Mouse (Mus musculus) heart, embryonic 16.5 days (tissue): ENCODE measurements around the gene Kcnq1. TPM values are rescaled to one million over a fixed set of nuclear protein-coding genes. Genes with fewer than 3 reads are reported as not detected.

Source experiments
- ATAC-seq: fragments of 200-750 bp; cut with Nextera tagmentation; replicated peaks from 2 replicates; pipeline ENCODE4 v1.8.0; 2017; ENCODE audit warnings: moderate number of reproducible peaks; ENCODE audit not compliant: insufficient read depth, low FRiP score; ENCODE audit errors: extremely low read depth
- H3K27ac ChIP-seq: fragments of 300-500 bp; sonication (generic); 2 replicates; pipeline ENCODE4 v1.5.1; 2014; ENCODE audit warnings: mild to moderate bottlenecking, low read length, control low read depth, moderate library complexity
- H3K27me3 ChIP-seq: fragments of 300-500 bp; sonication (generic); 2 replicates; pipeline ENCODE4 v1.6.1; 2014; ENCODE audit warnings: low read length, mixed read lengths; ENCODE audit not compliant: control insufficient read depth, insufficient read depth
- H3K36me3 ChIP-seq: fragments of 300-500 bp; sonication (generic); 2 replicates; pipeline ENCODE4 v1.6.1; 2014; ENCODE audit not compliant: control insufficient read depth, insufficient read depth
- H3K4me1 ChIP-seq: fragments of 300-500 bp; sonication (generic); 2 replicates; pipeline ENCODE4 v1.6.1; 2014; ENCODE audit warnings: low read length, mixed read lengths; ENCODE audit not compliant: control insufficient read depth, insufficient read depth
- H3K4me2 ChIP-seq: fragments of 300-500 bp; sonication (generic); 2 replicates; pipeline ENCODE4 v1.6.1; 2014; ENCODE audit warnings: low read depth, mild to moderate bottlenecking, control low read depth, low read length
- H3K4me3 ChIP-seq: fragments of 300-500 bp; sonication (generic); 2 replicates; pipeline ENCODE4 v1.5.1; 2014; ENCODE audit warnings: mild to moderate bottlenecking, control low read depth, low read length
- H3K9ac ChIP-seq: fragments of 300-500 bp; sonication (generic); 2 replicates; pipeline ENCODE4 v1.6.1; 2014; ENCODE audit warnings: low read length, control low read depth
- H3K9me3 ChIP-seq: fragments of 300-500 bp; sonication (generic); replicated peaks from 2 replicates; pipeline ENCODE4 v1.6.1; 2016; ENCODE audit warnings: low read length; ENCODE audit not compliant: control insufficient read depth
- WGBS: fragments of 180-500 bp; shearing (Covaris S2); extraction: QIAGEN DNeasy Blood & Tissue Kit; methylation state at CpG from one replicate; pipeline ENCODE4 v1.1.7; 2014; 5-methylcytosine and 5-hydroxymethylcytosine counted together
- polyA plus RNA-seq: library from polyadenylated mRNA; unstranded; fragments of >200 nt; fragmentation: Nextera tagmentation; extraction: Ambion mirVana; gene quantifications from 2 replicates; pipeline ENCODE4 v1.2.1, GENCODE M21; 2015

Kcnq1 gene
- polyA plus RNA-seq, 1 experiment from 2014 or later: 34.9 TPM

DNA sequence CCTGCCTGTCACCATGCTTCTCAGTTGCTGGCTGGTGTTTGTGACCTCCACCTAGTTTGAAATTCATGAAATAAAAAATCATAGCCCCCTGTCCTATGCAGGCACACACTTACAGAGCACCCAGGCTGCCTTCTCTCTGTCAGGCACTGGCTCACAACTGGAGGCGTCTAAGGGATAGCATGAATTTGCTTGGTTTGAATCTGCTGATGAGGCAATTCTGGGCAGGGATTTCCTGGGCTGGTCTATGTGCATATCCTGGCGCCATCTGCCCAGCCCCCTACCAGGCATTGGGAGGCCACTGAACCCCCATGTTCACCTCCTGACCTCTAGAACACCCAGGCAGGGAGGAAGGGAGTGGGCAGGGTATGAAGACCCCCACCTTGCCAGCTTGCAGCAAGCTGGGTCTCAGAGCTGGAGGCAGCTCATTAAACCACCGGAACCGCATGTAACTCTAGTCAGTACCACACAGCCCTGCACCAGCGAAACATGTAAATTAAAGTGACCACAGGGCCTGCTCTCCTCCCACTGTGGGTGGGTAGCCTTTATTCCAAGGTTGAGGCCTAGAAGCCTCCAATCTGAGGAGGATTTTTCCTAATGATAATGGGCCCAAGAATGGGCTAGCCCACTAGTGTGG lies 66.9 kb downstream of the Kcnq1 start:
- H3K4me1 ChIP-seq: no peaks in the 10 kb centered on the region; the same call in 1 of the 2 replicates
- no peaks in the 10 kb centered on the region for H3K9me3 ChIP-seq
- no peaks in the 10 kb centered on the region for H3K27me3 ChIP-seq
- no peak overlapping the region for H3K9ac ChIP-seq
- 73% methylated on average over 5 of the region's 5 CpGs for WGBS
- H3K4me2 ChIP-seq: no peak overlapping the region
- ATAC-seq: no peak
- H3K36me3 ChIP-seq: no peaks in the 10 kb centered on the region
- H3K4me3 ChIP-seq: no peak overlapping the region
- H3K27ac ChIP-seq: no peak overlapping the region

GRCm38 (mm10) chr7:143174633-143175032 lies 68.5 kb downstream of the Kcnq1 start:
- Histone ChIP-seq H3K4me2 (no peak overlapping the region), H3K9ac (no peak overlapping the region)

DNA sequence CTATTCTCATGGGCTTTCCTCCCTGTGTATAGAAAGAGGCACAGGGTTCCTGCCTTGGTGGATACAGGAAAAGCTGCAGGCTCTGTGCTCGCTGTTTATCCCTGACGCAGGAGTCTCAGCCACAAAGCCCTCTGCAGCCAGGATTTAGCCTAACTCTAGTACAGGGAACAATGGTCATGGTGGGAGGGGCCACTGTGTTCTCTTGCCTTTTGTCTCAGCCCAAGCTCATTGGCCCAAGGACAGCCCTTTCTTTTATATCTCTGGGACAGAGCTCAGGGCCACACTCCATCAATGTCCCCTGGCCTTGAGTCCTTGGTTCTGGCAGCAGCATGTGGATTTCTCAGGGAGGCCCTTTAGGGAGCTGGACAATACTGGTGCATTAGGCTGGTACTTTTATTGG lies 72.7 kb downstream of the Kcnq1 start:
- no peak for ATAC-seq
- H3K27me3 ChIP-seq: no peaks in the 10 kb centered on the region
- H3K27ac ChIP-seq: 0 out of 2 replicates have a peak overlapping the region, but pooled peaks have one; percentile 12
- no peak overlapping the region for H3K4me2 ChIP-seq
- WGBS: 64% methylated on average over 2 of the region's 2 CpGs
- H3K36me3 ChIP-seq: peaks cover 4% of the 10 kb centered on the region; the same call in 1 of the 2 replicates
- H3K9ac ChIP-seq: no peak overlapping the region
- peaks cover 29% of the 10 kb centered on the region for H3K4me1 ChIP-seq
- H3K4me3 ChIP-seq: no peak overlapping the region
- H3K9me3 ChIP-seq: no peaks in the 10 kb centered on the region

More at GRCm38 (mm10) chr7:143174633-143175032, 68.5 kb downstream of the Kcnq1 start:
- Histone ChIP-seq H3K4me1 (peaks cover 4% of the 10 kb centered on the region; the same call in 1 of the 2 replicates), H3K27ac (no peak overlapping the region), H3K27me3 (no peaks in the 10 kb centered on the region), H3K4me3 (no peak overlapping the region), H3K36me3 (no peaks in the 10 kb centered on the region), H3K9me3 (no peaks in the 10 kb centered on the region)
- 76% methylated on average over 6 of the region's 6 CpGs for WGBS
- ATAC-seq: no peak

GRCm38 (mm10) chr7:143180761-143181160 lies 74.6 kb downstream of the Kcnq1 start:
- ATAC-seq: peak; percentile 93
- H3K27me3 ChIP-seq: no peaks in the 10 kb centered on the region

GRCm38 (mm10) chr7:143181311-143181710 lies 75.1 kb downstream of the Kcnq1 start:
- H3K4me2 ChIP-seq: no peak overlapping the region
- H3K9me3 ChIP-seq: no peaks in the 10 kb centered on the region
- peak overlapping the region; percentile 74 for H3K27ac ChIP-seq
- no peak overlapping the region for H3K9ac ChIP-seq
- no peak overlapping the region for H3K4me3 ChIP-seq
- peaks cover 29% of the 10 kb centered on the region for H3K4me1 ChIP-seq
- H3K27me3 ChIP-seq: no peaks in the 10 kb centered on the region
- WGBS: 72% methylated on average over 4 of the region's 4 CpGs
- H3K36me3 ChIP-seq: peaks cover 6% of the 10 kb centered on the region; the same call in 1 of the 2 replicates
- peak; percentile 44 for ATAC-seq

More at GRCm38 (mm10) chr7:143180761-143181160, 74.6 kb downstream of the Kcnq1 start:
- Histone ChIP-seq H3K4me3 (no peak overlapping the region), H3K9ac (no peak overlapping the region), H3K4me2 (no peak overlapping the region), H3K4me1 (peaks cover 29% of the 10 kb centered on the region), H3K27ac (peak overlapping the region; percentile 74), H3K36me3 (peaks cover 6% of the 10 kb centered on the region; the same call in 1 of the 2 replicates), H3K9me3 (no peaks in the 10 kb centered on the region)
- 19% methylated on average over 3 of the region's 3 CpGs for WGBS

DNA sequence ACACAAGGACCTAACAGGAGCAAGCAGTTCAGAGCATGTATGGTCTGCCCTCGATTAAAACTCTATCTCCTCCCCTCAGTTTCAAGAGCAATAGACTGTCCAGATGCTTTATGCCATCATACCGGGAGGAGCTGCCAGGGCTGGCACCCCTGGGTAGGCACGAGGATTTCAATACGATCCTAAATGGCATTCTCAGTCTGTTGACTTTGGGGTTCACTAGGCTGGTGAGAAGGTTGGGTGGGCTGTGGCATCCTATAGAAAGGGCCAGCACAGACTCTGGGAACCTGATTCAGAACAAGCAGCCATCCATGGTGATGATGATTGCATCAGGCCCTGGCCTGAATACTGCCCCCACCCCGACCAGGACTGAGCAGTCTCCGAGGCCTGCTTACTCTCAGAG lies 79.3 kb downstream of the Kcnq1 start:
- Histone ChIP-seq H3K9me3 (no peaks in the 10 kb centered on the region), H3K36me3 (peaks cover 6% of the 10 kb centered on the region; the same call in 1 of the 2 replicates), H3K4me3 (no peak overlapping the region), H3K27me3 (no peaks in the 10 kb centered on the region), H3K27ac (no peak overlapping the region), H3K4me1 (peaks cover 16% of the 10 kb centered on the region), H3K4me2 (no peak overlapping the region), H3K9ac (no peak overlapping the region)
- no peak for ATAC-seq
- 78% methylated on average over 6 of the region's 6 CpGs for WGBS

- Histone ChIP-seq H3K4me2 (no peak overlapping the region), H3K9ac (no peak overlapping the region), H3K27ac (no peak overlapping the region), H3K36me3 (peaks cover 6% of the 10 kb centered on the region; the same call in 1 of the 2 replicates), H3K4me3 (no peak overlapping the region), H3K9me3 (no peaks in the 10 kb centered on the region), H3K4me1 (peaks cover 7% of the 10 kb centered on the region), H3K27me3 (no peaks in the 10 kb centered on the region)
- no peak for ATAC-seq
- WGBS: 87% methylated on average over 10 of the region's 10 CpGs
These were observed 80.2 kb downstream of the Kcnq1 start for GRCm38 (mm10) chr7:143186378-143186777.

DNA sequence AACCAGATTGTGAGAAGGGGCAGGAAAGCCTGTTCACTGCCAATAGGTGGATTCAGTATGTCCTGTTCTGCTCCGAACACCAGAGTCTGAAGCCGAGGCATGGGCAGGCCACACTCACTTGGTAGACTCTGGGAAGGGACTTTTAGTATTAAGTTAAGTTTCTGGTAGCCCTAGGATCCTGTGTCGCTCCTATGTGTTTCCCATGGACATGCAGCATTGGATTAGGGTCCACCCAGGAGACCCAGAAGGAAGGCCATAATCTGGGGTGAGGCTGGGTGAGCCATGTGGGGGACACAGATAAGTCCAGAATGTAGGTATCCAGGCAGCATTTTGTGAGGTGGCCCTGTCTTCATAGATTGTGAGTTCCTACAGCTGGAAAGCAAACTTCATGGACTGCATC lies 81.0 kb downstream of the Kcnq1 start:
- Histone ChIP-seq H3K27me3 (no peaks in the 10 kb centered on the region), H3K4me3 (no peak overlapping the region), H3K4me1 (no peaks in the 10 kb centered on the region), H3K9me3 (no peaks in the 10 kb centered on the region), H3K9ac (no peak overlapping the region), H3K4me2 (no peak overlapping the region), H3K36me3 (peaks cover 7% of the 10 kb centered on the region; the same call in 1 of the 2 replicates), H3K27ac (no peak overlapping the region)
- 85% methylated on average over 3 of the region's 3 CpGs for WGBS
- ATAC-seq: no peak

- H3K27ac ChIP-seq: no peak overlapping the region
- ATAC-seq: no peak
- peaks cover 12% of the 10 kb centered on the region for H3K36me3 ChIP-seq
- no peak overlapping the region for H3K4me3 ChIP-seq
- H3K9ac ChIP-seq: no peak overlapping the region
- no peaks in the 10 kb centered on the region for H3K9me3 ChIP-seq
- no peak overlapping the region for H3K4me2 ChIP-seq
- 79% methylated on average over 2 of the region's 2 CpGs for WGBS
- H3K4me1 ChIP-seq: no peaks in the 10 kb centered on the region
- H3K27me3 ChIP-seq: no peaks in the 10 kb centered on the region
These were observed 82.4 kb downstream of the Kcnq1 start for GRCm38 (mm10) chr7:143188589-143188988.
